Mouse (Mus musculus): ENCODE measurements around the gene Ykt6. TPM values are rescaled to one million over a fixed set of nuclear protein-coding genes. Genes with fewer than 3 reads are reported as not detected.
"Not testable (repeated sequence)": the region's sequence is repeated elsewhere in the genome, so short reads cannot be mapped to it uniquely, and the experiment has no call there.

The Ykt6 gene
- total RNA-seq (2021) = 100 to 1,000 TPM in 1 of 2 experiments, 10 to 100 TPM in 1; 99.6 to 108 TPM
- long read RNA-seq, experiment 1, transcript Ykt6-201 (7 exons, 2,541 nt) = major isoform, 45 of 70 reads
- long read RNA-seq, experiment 1, partial matches to known transcripts = 5 of 70 reads
- long read RNA-seq, experiment 1, other reads (novel, unspliced or antisense) = 20 of 70 reads
- long read RNA-seq, experiment 2, transcript Ykt6-201 (7 exons, 2,541 nt) = major isoform, 21 of 32 reads
- long read RNA-seq, experiment 2, partial matches to known transcripts = 2 of 32 reads
- long read RNA-seq, experiment 2, other reads (novel, unspliced or antisense) = 9 of 32 reads

GRCm38 (mm10) chr11:5955546-5956276, at the start of gene Ykt6:
Ykt6 (plus strand) TSS chr11:5955693.
- intact Hi-C loops (cut with DNase I) = loop anchor here (5.0 kb wide), 1 partner anchor 73 kb away; no protein-coding TSS in a partner anchor
- DNase-seq (ENCODE audit: low spot score in 2 of 2) = peak; percentile 91 to 95

- peak in 1 of 2 experiments; percentile 53 for DNase-seq (ENCODE audit: low spot score in 2 of 2)
- intact Hi-C loops (cut with DNase I) = no loop called here
Observed at GRCm38 (mm10) chr11:5905778-5906518, 49.5 kb upstream of the Ykt6 start.

- intact Hi-C loops (cut with DNase I) = no loop called here
- DNase-seq (ENCODE audit: low spot score in 2 of 2) = no peak
Observed at GRCm38 (mm10) chr11:5907096-5907495, 48.4 kb upstream of the Ykt6 start.

- intact Hi-C loops (cut with DNase I) = no loop called here
- DNase-seq (ENCODE audit: low spot score in 2 of 2) = no peak
Observed at GRCm38 (mm10) chr11:5908642-5909041, 46.9 kb upstream of the Ykt6 start.

DNA sequence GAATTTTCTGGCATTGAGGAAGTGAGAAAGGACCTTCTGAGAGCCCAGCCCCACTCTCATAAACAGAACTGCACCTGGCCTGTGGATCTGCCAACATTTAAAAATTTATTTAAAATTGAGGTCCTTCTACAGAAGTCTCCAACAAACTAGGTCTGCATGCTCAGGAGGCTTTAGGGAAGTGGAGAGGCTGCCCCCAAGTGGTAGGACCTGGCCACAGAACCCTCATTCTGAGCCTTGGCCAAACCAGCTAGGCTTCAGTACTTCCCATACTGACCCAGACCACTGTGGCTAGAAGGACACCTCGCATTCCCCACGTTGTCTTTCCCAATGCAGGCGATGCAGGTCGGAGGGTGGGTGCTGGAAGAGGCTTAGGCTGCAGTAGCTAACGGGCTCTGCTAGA, 42.9 kb upstream of the Ykt6 start:
- intact Hi-C loops (cut with DNase I) = no loop called here
- DNase-seq (ENCODE audit: low spot score in 2 of 2) = peak; percentile 69 to 76

GRCm38 (mm10) chr11:5913256-5913655, 42.2 kb upstream of the Ykt6 start:
- intact Hi-C loops (cut with DNase I) = no loop called here
- DNase-seq (ENCODE audit: low spot score in 2 of 2) = no peak

GRCm38 (mm10) chr11:5913936-5914335, 41.6 kb upstream of the Ykt6 start:
- peak in 1 of 2 experiments; percentile 53 for DNase-seq (ENCODE audit: low spot score in 2 of 2)
- intact Hi-C loops (cut with DNase I) = no loop called here

DNA sequence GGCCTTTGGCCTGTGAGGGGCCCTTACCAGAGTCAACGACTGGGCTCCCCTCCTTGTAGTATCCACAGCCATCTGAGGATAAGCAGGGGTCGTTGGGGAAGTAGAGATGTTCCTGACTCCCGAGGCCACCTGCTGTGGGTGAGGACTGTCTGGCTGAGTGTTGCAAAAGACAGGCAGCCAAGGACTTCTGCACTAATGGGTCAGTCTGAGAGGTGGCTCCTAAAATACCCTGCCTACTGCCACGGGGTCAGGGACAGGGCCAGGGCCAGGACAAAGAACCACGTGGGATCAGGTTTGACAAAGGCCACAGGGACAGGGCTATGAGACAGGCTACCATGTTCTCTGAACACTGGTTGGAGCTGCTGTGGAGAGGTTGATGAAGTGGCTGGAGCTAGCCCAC, 40.6 kb upstream of the Ykt6 start:
- intact Hi-C loops (cut with DNase I) = no loop called here
- DNase-seq (ENCODE audit: low spot score in 2 of 2) = no peak

DNA sequence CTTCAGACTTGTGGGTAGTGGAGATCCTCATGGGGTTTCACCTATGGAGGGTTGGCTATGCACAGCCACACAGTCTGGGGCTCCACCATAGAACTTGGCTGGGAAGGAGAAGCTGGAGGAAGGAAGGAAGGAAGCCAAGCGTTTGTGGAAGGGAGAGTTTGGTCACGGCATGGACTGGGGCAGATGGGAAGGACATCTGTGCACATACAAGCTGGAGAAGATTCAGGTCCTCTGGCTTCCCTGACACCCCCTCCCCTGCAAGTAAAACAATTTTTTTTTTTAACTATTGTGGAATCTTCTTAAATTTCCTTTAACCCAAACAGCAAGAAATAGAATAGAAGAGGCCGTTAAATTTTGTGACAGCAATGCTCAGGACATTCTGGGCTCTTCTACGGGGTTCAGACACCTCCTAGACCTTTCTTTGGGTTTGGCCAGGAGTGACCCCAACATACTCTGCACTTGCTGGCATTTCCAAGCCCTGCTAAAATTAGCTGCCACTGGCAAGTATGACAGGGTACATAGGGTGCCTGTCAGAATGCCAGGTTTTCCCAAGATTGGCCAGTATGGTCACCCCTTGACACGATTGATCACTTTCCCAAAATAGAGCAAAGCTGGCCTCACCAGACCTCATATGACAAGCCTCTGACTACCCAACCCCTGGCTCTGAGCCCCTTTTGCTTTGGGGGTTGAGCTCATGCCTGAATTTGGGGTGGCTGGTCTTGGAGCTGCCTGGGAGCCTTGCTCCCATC, 39.9 kb upstream of the Ykt6 start:
- DNase-seq (ENCODE audit: low spot score in 2 of 2) = peak in 1 of 2 experiments; percentile 32
- intact Hi-C loops (cut with DNase I) = no loop called here

DNA sequence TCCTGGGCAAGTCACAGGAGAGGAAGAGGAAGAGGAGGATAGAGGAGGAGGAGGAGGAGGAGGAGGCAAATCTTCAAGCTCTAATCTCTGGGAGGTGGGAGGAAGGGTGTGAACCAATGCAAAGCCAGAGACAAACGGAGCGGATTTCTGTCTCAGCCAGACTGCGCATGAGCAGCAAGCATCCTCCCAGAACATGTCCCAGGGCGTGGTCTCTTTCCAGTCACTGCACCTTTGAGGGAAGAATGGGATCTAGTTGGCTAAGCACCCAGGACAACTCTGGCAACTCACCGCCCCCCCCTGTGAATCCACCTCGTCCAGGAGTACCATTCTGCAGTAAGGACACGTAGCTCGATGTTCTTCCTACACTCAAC, 39.3 kb upstream of the Ykt6 start:
- no peak for DNase-seq (ENCODE audit: low spot score in 2 of 2)
- intact Hi-C loops (cut with DNase I) = no loop called here

DNA sequence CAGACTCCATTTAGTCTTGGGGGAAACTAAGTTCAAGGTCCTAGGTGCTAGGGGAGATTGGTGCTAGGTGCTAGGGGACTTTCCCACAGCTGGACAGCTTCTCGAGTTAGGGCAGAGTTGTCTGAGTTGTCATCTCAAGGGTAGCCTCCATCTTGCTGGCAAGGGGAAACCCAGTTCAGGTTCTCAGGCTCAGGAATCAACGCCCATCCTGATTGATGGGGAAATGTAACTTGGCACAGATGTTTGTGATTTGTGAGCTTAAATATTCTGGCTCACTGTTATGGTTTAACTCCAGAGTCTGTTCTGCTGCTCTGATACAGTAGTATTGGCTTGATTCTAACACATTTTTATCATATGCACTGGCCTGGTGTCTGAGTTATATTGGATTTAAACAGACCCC, 37.4 kb upstream of the Ykt6 start:
- DNase-seq (ENCODE audit: low spot score in 2 of 2) = no peak
- intact Hi-C loops (cut with DNase I) = no loop called here

DNA sequence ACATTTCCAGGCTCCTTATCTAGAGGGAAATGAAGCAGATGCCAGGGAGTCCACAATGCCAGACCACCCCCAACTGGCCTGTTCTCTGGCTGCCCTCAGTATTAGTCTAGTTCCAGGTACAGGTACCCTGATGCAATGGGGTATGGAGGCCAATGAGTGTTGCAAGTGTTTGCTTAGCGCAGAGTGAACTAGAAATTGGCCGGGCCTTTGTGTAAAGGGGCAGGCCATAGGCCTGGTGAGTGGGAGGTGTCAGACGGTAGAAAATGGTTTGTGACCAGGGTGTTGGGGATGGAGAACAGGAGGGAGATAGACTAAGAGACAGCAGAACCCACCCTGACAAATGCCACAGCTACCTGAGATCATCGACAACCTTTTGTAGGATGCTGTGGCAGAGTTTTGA, 35.9 kb upstream of the Ykt6 start:
- DNase-seq (ENCODE audit: low spot score in 2 of 2) = no peak
- intact Hi-C loops (cut with DNase I) = no loop called here

GRCm38 (mm10) chr11:5920323-5920960, 35.1 kb upstream of the Ykt6 start:
- intact Hi-C loops (cut with DNase I) = no loop called here
- DNase-seq (ENCODE audit: low spot score in 2 of 2) = no peak

- DNase-seq (ENCODE audit: low spot score in 2 of 2) = no peak
- intact Hi-C loops (cut with DNase I) = no loop called here
Observed at GRCm38 (mm10) chr11:5924699-5925098, 30.8 kb upstream of the Ykt6 start.

- DNase-seq (ENCODE audit: low spot score in 2 of 2) = no peak
- intact Hi-C loops (cut with DNase I) = no loop called here
Observed at GRCm38 (mm10) chr11:5926696-5927220, 28.7 kb upstream of the Ykt6 start.

DNA sequence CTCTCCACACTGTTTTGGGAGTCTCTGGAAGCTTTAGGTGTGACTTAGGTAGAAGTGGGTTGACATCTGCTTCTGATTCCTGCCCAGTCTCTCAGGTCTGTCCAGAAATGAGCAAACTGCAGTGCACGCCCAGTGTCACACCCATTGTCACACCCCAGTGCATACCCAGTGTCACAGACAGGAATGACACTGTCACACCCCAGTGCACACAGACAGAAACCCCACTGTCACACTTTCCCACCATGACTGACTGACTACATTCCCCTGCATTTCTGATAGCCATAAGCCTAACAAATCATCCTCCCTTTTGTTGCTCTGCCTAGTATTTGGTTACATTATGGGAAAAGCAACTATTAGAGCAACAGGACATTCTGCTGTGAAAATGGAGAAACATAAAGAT, 24.9 kb upstream of the Ykt6 start:
- intact Hi-C loops (cut with DNase I) = no loop called here

DNA sequence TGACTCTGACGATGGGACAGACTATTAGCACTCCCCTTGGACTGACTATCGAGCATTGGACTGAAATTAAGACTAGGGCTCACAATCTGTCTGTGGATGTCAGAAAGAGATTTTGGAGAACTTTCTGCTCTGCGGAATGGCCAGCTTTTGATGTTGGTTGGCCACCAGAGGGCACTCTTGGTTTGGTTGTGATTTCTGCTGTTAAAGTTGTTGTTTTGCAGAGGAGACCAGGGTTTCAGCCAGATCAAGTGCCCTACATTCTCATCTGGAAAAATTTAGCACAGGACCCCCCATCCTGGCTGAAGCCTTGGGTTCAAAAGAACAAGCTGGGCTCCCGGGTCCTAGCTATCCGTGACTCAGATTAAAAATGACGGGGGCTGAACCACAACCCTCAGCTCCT, 23.5 kb upstream of the Ykt6 start:
- intact Hi-C loops (cut with DNase I); DNase-seq (ENCODE audit: low spot score in 2 of 2): not testable (repeated sequence)

More for the DNA sequence above, 24.9 kb upstream of the Ykt6 start:
- no peak for DNase-seq (ENCODE audit: low spot score in 2 of 2)

DNA sequence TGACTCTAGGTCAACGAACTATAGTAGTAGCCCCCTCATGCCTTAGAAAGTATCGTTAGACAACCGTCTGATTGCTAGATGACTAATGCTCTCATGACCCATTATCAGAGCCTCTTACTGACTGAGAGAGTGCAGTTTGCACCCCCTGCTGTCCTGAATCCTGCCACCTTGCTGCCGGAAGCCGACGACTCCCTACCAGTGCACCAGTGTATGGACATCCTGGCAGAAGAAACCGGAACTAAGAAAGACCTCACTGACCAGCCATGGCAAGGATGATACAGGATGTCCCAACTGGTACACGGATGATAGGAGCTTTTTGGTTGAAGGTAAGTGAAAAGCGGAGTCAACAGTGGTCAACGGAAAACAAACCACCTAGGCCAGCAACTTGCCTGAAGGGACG, 21.0 kb upstream of the Ykt6 start:
- DNase-seq (ENCODE audit: low spot score in 2 of 2); intact Hi-C loops (cut with DNase I): not testable (repeated sequence)

GRCm38 (mm10) chr11:5942966-5943365, 12.5 kb upstream of the Ykt6 start:
- no peak for DNase-seq (ENCODE audit: low spot score in 2 of 2)
- intact Hi-C loops (cut with DNase I) = no loop called here
